Mouse (Mus musculus): ENCODE measurements around the gene Zbtb16.
A peak's percentile ranks its signal among the peaks of the same experiment; 100 is the strongest.

DNA sequence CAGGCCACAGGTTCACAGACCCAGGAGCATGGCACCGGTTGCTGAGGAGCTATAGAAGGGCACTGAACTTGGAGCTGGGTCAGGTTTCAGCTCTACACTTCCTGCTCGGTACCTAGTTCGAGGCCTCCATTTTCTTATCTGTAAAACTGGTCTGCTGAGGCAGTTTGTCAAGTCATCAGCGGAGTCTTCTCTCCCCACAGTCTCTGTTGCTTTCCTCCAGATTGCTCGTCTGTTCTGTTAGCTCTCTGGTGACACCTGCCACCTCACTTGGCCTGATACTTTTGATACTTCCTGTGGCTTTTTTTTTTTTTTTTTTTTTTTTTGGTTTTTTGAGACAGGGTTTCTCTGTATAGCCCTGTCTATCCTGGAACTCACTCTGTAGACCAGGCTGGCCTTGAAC is 124.2 kb downstream of the Zbtb16 start:
- TF ChIP-seq TAL1 (IDR thresholded peaks at IDR 0.05; ENCODE audit: low read length) (peak; percentile 60), POLR2A (IDR thresholded peaks at IDR 0.05; ENCODE audit: control insufficient read depth in 1 of 2, insufficient read depth in 1 of 2, low read depth in 1 of 2, low read length in 2 of 2, poor library complexity in 1 of 2) (peak in 1 of 2 experiments; percentile 61; a peak in 1 of 4 replicates), KAT2A (conservative IDR thresholded peaks at IDR 0.05; ENCODE audit: low read depth, low read length) (no peak), RAD21 (IDR thresholded peaks at IDR 0.05; ENCODE audit: low read depth, low read length) (no peak), HCFC1 (IDR thresholded peaks at IDR 0.05; ENCODE audit: low read depth, low read length) (0 out of 2 replicates have a peak, but pooled peaks have one; percentile 60), RCOR1 (IDR thresholded peaks at IDR 0.05; ENCODE audit: low read depth, low read length) (peak; percentile 45; the same call in 1 of the 2 replicates), MAZ (IDR thresholded peaks at IDR 0.05; ENCODE audit: low read depth, low read length) (no peak)
